Mouse (Mus musculus) testis, adult 10 weeks (tissue): ENCODE results near the gene Grtp1. TPM values are rescaled to one million over a fixed set of nuclear protein-coding genes. Genes with fewer than 3 reads are reported as not detected.

Source experiments
- polyA plus RNA-seq: library from polyadenylated mRNA; stranded (reverse); fragments of 350-450 nt; fragmentation: Illumina TruSeq; extraction: RNeasy Lipid Tissue Mini Kit (QIAGEN cat#74804); gene quantifications from one replicate; pipeline ENCODE4 v1.2.3, GENCODE M21; 2014; ENCODE audit warnings: low read depth, low replicate concordance

Grtp1 gene
- 47.0 TPM for polyA plus RNA-seq

GRCm38 (mm10) chr8:13200301-13201012 lies at the start of gene Grtp1:
Gene Grtp1 (minus strand): TSS chr8:13200620.

GRCm38 (mm10) chr8:13158718-13159376 lies 41.6 kb downstream of the Grtp1 start, which contains the start of gene Lamp1:
Gene Lamp1 (plus strand): TSS chr8:13159161.

Other genes starting within 250 kb of the Grtp1 start
- gene F7, start 174.6 kb downstream of the Grtp1 start, polyA plus RNA-seq, result 0.25 TPM
- gene F10, start 163.3 kb downstream of the Grtp1 start, polyA plus RNA-seq, result 0.28 TPM
- gene Proz, start 139.7 kb downstream of the Grtp1 start, polyA plus RNA-seq, result not detected
- 29.6 TPM for gene Pcid2, start 95.2 kb downstream of the Grtp1 start, polyA plus RNA-seq
- 103 TPM for gene Cul4a, start 95.0 kb downstream of the Grtp1 start, polyA plus RNA-seq
- 382 TPM for gene Lamp1, start 41.5 kb downstream of the Grtp1 start, polyA plus RNA-seq
- gene Adprhl1, start 53.5 kb upstream of the Grtp1 start, polyA plus RNA-seq, result not detected
- gene Dcun1d2, start 87.5 kb upstream of the Grtp1 start, polyA plus RNA-seq, result 3.7 TPM
- 6.1 TPM for gene Tmco3, start 87.6 kb upstream of the Grtp1 start, polyA plus RNA-seq
- gene Tfdp1, start 138.1 kb upstream of the Grtp1 start, polyA plus RNA-seq, result 33.8 TPM
- not detected for gene Atp4b, start 196.2 kb upstream of the Grtp1 start, polyA plus RNA-seq
- 0.06 TPM for gene Grk1, start 204.5 kb upstream of the Grtp1 start, polyA plus RNA-seq
- not detected for gene Tmem255b, start 234.6 kb upstream of the Grtp1 start, polyA plus RNA-seq